Mouse (Mus musculus): ENCODE data around the gene Bicd2.
"Not testable (repeated sequence)": the region's sequence is repeated elsewhere in the genome, so short reads cannot be mapped to it uniquely, and the experiment has no call there.

DNA sequence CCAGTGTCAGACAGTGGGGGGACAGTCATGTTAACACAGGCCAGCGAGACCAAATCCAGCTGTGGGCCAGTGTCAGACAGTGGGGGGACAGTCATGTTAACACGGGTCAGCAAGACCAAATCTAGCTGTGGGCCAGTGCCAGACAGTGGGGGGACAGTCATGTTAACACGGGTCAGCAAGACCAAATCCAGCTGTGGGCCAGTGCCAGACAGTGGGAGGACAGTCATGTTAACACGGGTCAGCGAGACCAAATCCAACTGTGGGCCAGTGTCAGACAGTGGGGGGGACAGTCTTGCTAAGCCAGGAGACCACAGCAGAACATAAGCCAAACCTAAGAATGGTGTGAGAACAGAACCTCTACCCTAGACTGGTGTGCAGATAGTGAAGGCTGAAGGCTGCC, 29.5 kb downstream of the Bicd2 start:
- TF ChIP-seq MAFK (IDR thresholded peaks at IDR 0.05; ENCODE audit: insufficient read depth, low read depth, low read length); HCFC1 (IDR thresholded peaks at IDR 0.05; ENCODE audit: borderline replicate concordance, insufficient read depth, low read length); ZNF384 (IDR thresholded peaks at IDR 0.05; ENCODE audit: low read depth, low read length); ZC3H11A (IDR thresholded peaks at IDR 0.05; ENCODE audit: borderline replicate concordance, low read depth, low read length): not testable (repeated sequence)
